Mouse (Mus musculus): ENCODE results near the gene H2-DMb1. TPM values are rescaled to one million over a fixed set of nuclear protein-coding genes. Genes with fewer than 3 reads are reported as not detected.

Gene H2-DMb1
- 2.5 and 2.6 TPM in 2 replicates for polyA plus RNA-seq (2012; rRNA removed)

DNA sequence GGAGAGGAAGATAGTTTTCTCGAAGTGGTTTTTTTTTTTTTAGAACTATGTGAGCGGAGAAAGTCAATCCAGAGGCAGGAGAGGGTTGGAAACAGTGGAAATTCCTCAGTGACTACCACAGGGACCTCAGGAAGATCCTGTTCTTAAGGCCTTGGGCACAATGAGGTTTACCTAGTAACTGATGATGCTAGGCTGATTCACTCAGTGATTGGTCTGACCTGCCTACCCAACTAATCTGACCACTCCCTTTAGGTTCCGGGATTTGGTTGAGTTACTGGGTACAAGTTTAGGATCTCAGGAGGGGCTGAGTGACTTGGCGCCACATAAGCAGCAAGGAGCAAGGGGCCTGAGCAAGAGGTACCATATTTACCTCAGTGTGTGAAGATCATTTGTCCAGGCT, at the start of gene H2-DMb1:
Gene H2-DMb1, plus strand, starts transcription at position 150 of the 400 bp plus-strand sequence.

DNA sequence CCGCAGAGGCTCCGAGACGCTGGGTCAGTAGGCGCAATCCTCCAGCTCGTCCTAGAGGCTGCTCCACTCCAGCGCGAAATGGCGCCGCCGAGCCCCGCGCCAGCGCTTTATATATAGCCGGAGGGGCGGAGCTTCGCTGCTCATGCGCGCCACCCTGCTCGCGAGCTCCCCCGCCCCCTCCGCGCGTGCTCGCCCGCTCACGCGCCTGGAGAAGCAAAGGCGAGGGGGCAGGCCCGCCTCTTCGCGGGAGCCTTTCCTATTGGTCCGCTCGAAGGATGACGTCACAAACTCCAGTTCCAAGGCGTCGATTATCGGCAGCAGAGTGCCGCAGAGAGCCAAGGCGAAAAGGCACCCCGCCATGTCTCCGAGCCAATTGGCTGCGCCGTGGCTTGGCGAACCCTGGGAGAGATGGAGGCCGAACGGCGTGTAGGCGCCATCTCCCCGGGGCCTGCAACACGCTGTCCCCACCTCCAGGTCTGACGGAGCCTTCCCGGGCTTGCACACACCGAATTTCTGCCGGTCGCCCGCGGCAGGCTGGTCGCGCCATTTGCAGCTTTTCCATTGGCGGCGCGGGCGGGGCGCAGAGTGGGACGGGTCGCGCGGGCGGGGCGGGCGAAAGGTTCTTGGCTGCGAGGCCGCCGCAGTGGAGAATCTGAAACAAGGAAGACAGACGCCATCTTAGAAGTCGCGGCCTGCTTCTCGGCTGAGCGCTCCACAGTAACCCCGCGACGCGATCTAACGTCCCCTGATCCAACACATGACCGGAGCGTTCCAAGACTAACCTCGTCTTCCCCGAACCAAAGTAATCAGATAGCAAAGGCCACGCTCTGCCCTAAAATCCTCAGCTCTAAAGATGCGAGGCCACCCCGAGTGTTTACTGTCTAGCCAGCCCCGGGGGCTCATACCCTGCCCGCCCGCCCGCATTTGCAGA, 33.4 kb upstream of the H2-DMb1 start, which contains the start of gene H2-DMa:
Gene H2-DMa, plus strand, starts transcription at position 293 of the 931 bp plus-strand sequence.

GRCm38 (mm10) chr17:34122188-34122984, 30.5 kb upstream of the H2-DMb1 start, which contains the start of gene Brd2:
Brd2 (minus strand) TSS chr17:34122634.

GRCm38 (mm10) chr17:34143033-34143432, 9.8 kb upstream of the H2-DMb1 start, which contains the start of gene H2-DMb2:
H2-DMb2 (plus strand) TSS chr17:34143307.

GRCm38 (mm10) chr17:34187261-34187916, 34.5 kb downstream of the H2-DMb1 start, which contains the start of the genes Tap1 and Psmb9:
Tap1 (plus strand) TSS chr17:34187553.
Psmb9 (minus strand) TSS chr17:34187764.

DNA sequence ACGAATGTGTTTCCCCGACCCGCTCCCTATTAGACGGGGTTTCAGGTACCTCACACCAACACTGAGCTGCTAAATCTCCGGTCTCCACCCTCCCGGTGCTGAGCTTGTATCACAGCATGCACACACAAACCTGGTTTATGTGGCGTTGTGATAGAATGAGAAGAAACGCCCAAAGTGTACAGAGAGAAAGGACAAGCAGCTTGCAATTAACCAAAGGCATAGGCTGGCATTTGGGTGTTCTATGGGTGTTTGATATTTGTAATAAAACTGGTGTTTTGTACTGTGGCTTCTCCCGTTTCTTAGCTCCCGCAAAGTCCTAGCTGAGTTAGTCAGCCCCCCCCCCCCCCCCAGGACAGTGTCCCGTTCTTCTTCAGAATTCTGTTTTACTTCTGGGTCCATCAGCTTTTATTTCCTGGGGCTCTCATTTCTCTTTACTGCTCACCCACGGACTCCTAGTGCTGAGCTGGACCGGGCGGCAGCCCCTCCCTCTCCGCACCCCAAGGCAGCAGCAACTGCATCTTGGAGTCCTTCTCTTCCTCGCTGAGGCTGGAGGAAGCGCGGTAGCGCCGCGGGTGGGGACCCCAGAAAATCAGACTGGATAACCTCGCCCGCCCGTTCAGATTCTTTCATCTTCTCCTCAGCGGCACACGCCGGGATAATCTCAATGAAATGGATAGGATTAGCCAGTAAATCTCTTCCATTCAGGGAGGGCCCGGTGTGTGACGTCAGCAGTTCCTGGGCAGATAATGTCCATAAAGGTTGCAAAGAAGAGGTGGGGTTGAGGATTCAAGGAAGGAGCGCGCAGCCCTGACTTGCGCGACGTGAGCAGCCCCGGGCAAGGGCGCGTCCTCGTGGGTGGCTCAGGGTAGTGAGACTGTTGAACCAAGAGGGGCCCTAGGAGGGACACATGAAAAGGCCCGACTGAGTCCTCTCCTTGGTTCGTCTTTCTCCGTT, 44.3 kb downstream of the H2-DMb1 start, which contains the start of gene Psmb8:
Gene Psmb8, plus strand, starts transcription at position 781 of the 954 bp plus-strand sequence.

GRCm38 (mm10) chr17:34203444-34203843, 50.6 kb downstream of the H2-DMb1 start, which contains the start of gene Tap2:
Tap2 (plus strand) TSS chr17:34203527.

Other genes starting within 250 kb of the H2-DMb1 start
- 0.63 and 0.78 TPM in 2 replicates for gene Platr17, start 247.9 kb upstream of the H2-DMb1 start, polyA plus RNA-seq (2012; rRNA removed)
- gene Daxx, start 243.7 kb upstream of the H2-DMb1 start, polyA plus RNA-seq (2012; rRNA removed) = 17.5 and 19.5 TPM in 2 replicates
- 19.7 and 21.7 TPM in 2 replicates for gene Tapbp, start 237.2 kb upstream of the H2-DMb1 start, polyA plus RNA-seq (2012; rRNA removed)
- gene Zbtb22, start 237.2 kb upstream of the H2-DMb1 start, polyA plus RNA-seq (2012; rRNA removed) = 11.4 and 11.9 TPM in 2 replicates
- gene Rgl2, start 223.5 kb upstream of the H2-DMb1 start, polyA plus RNA-seq (2012; rRNA removed) = 21.4 and 28.9 TPM in 2 replicates
- gene Pfdn6, start 212.7 kb upstream of the H2-DMb1 start, polyA plus RNA-seq (2012; rRNA removed) = 45.7 and 46.0 TPM in 2 replicates
- 11.8 and 12.7 TPM in 2 replicates for gene Wdr46, start 212.4 kb upstream of the H2-DMb1 start, polyA plus RNA-seq (2012; rRNA removed)
- 1.4 and 1.9 TPM in 2 replicates for gene B3galt4, start 201.6 kb upstream of the H2-DMb1 start, polyA plus RNA-seq (2012; rRNA removed)
- gene Vps52, start 197.3 kb upstream of the H2-DMb1 start, polyA plus RNA-seq (2012; rRNA removed) = 15.0 and 17.0 TPM in 2 replicates
- gene Rps18, start 197.1 kb upstream of the H2-DMb1 start, polyA plus RNA-seq (2012; rRNA removed) = 1,178 and 1,295 TPM in 2 replicates
- gene H2-K1, start 152.7 kb upstream of the H2-DMb1 start, polyA plus RNA-seq (2012; rRNA removed) = 340 and 427 TPM in 2 replicates
- gene Ring1, start 128.4 kb upstream of the H2-DMb1 start, polyA plus RNA-seq (2012; rRNA removed) = 12.5 and 18.5 TPM in 2 replicates
- gene H2-Ke6, start 125.0 kb upstream of the H2-DMb1 start, polyA plus RNA-seq (2012; rRNA removed) = 51.8 and 62.7 TPM in 2 replicates
- 42.7 and 48.3 TPM in 2 replicates for gene Slc39a7, start 121.4 kb upstream of the H2-DMb1 start, polyA plus RNA-seq (2012; rRNA removed)
- gene Rxrb, start 121.3 kb upstream of the H2-DMb1 start, polyA plus RNA-seq (2012; rRNA removed) = 18.5 and 21.0 TPM in 2 replicates
- 0.48 and 0.67 TPM in 2 replicates for gene Col11a2, start 113.6 kb upstream of the H2-DMb1 start, polyA plus RNA-seq (2012; rRNA removed)
- 0.81 and 1.1 TPM in 2 replicates for gene H2-Oa, start 60.7 kb upstream of the H2-DMb1 start, polyA plus RNA-seq (2012; rRNA removed)
- gene H2-DMa, start 33.5 kb upstream of the H2-DMb1 start, polyA plus RNA-seq (2012; rRNA removed) = 4.5 and 5.3 TPM in 2 replicates
- 45.0 and 46.4 TPM in 2 replicates for gene Brd2, start 30.4 kb upstream of the H2-DMb1 start, polyA plus RNA-seq (2012; rRNA removed)
- gene H2-DMb2, start 9.8 kb upstream of the H2-DMb1 start, polyA plus RNA-seq (2012; rRNA removed) = 0.83 and 0.86 TPM in 2 replicates
- gene Tap1, start 34.5 kb downstream of the H2-DMb1 start, polyA plus RNA-seq (2012; rRNA removed) = 8.9 and 10.8 TPM in 2 replicates
- gene Psmb9, start 34.7 kb downstream of the H2-DMb1 start, polyA plus RNA-seq (2012; rRNA removed) = 14.2 and 19.7 TPM in 2 replicates
- 26.6 and 37.5 TPM in 2 replicates for gene Psmb8, start 44.6 kb downstream of the H2-DMb1 start, polyA plus RNA-seq (2012; rRNA removed)
- 7.1 and 7.6 TPM in 2 replicates for gene Tap2, start 50.5 kb downstream of the H2-DMb1 start, polyA plus RNA-seq (2012; rRNA removed)
- 2.0 and 2.7 TPM in 2 replicates for gene H2-Ob, start 85.8 kb downstream of the H2-DMb1 start, polyA plus RNA-seq (2012; rRNA removed)
- 10.6 and 13.2 TPM in 2 replicates for gene H2-Ab1, start 104.6 kb downstream of the H2-DMb1 start, polyA plus RNA-seq (2012; rRNA removed)
- gene H2-Aa, start 134.8 kb downstream of the H2-DMb1 start, polyA plus RNA-seq (2012; rRNA removed) = 5.1 and 7.7 TPM in 2 replicates
- gene H2-Eb1, start 152.8 kb downstream of the H2-DMb1 start, polyA plus RNA-seq (2012; rRNA removed) = 2.8 and 4.2 TPM in 2 replicates
- gene H2-Eb2, start 172.6 kb downstream of the H2-DMb1 start, polyA plus RNA-seq (2012; rRNA removed) = 0.01 TPM in 2 replicates
- gene Btnl2, start 201.8 kb downstream of the H2-DMb1 start, polyA plus RNA-seq (2012; rRNA removed) = 0.03 and 0.07 TPM in 2 replicates
- gene Btnl1, start 224.1 kb downstream of the H2-DMb1 start, polyA plus RNA-seq (2012; rRNA removed) = 0.06 TPM in 1 of 2 replicates, not detected in the other
- 0.19 and 0.24 TPM in 2 replicates for gene BC051142, start 245.7 kb downstream of the H2-DMb1 start, polyA plus RNA-seq (2012; rRNA removed)